Mouse (Mus musculus): ENCODE results near the gene Hist1h3d.
"Not testable (repeated sequence)": the region's sequence is repeated elsewhere in the genome, so short reads cannot be mapped to it uniquely, and the experiment has no call there.

Hist1h3d gene

GRCm38 (mm10) chr13:23585029-23585441 is 9.5 kb downstream of the Hist1h3d start:
- DNase-seq (ENCODE audit: low read depth), result peak; percentile 87

GRCm38 (mm10) chr13:23585442-23586098 is 10.0 kb downstream of the Hist1h3d start:
- DNase-seq (ENCODE audit: low read depth), result peak; percentile 92

- DNase-seq (ENCODE audit: low read depth), result peak; percentile 64
Measured at GRCm38 (mm10) chr13:23586099-23586939, 10.8 kb downstream of the Hist1h3d start.

GRCm38 (mm10) chr13:23586940-23587225 is 11.3 kb downstream of the Hist1h3d start:
- DNase-seq (ENCODE audit: low read depth), result peak; percentile 30

GRCm38 (mm10) chr13:23591206-23591605 is 15.6 kb downstream of the Hist1h3d start:
- no peak for DNase-seq (ENCODE audit: low read depth)

- DNase-seq (ENCODE audit: low read depth), result not testable (repeated sequence)
Measured at GRCm38 (mm10) chr13:23591886-23592285, 16.3 kb downstream of the Hist1h3d start.

GRCm38 (mm10) chr13:23592614-23593013 is 17.1 kb downstream of the Hist1h3d start:
- no peak for DNase-seq (ENCODE audit: low read depth)

- peak; percentile 32 for DNase-seq (ENCODE audit: low read depth)
Measured at GRCm38 (mm10) chr13:23593051-23593770, 17.6 kb downstream of the Hist1h3d start.

- no peak for DNase-seq (ENCODE audit: low read depth)
Measured at GRCm38 (mm10) chr13:23595185-23595584, 19.6 kb downstream of the Hist1h3d start.

- no peak for DNase-seq (ENCODE audit: low read depth)
Measured at GRCm38 (mm10) chr13:23595622-23596372, 20.2 kb downstream of the Hist1h3d start.

- DNase-seq (ENCODE audit: low read depth), result peak; percentile 91
Measured at GRCm38 (mm10) chr13:23597957-23598356, 22.4 kb downstream of the Hist1h3d start.

GRCm38 (mm10) chr13:23603182-23603699 is 27.7 kb downstream of the Hist1h3d start:
- DNase-seq (ENCODE audit: low read depth), result no peak

- DNase-seq (ENCODE audit: low read depth), result no peak
Measured at GRCm38 (mm10) chr13:23604452-23604851, 28.9 kb downstream of the Hist1h3d start.

GRCm38 (mm10) chr13:23605052-23605451 is 29.5 kb downstream of the Hist1h3d start:
- DNase-seq (ENCODE audit: low read depth), result no peak

GRCm38 (mm10) chr13:23609209-23609608 is 33.6 kb downstream of the Hist1h3d start:
- no peak for DNase-seq (ENCODE audit: low read depth)

- no peak for DNase-seq (ENCODE audit: low read depth)
Measured at GRCm38 (mm10) chr13:23609844-23610243, 34.3 kb downstream of the Hist1h3d start.

- DNase-seq (ENCODE audit: low read depth), result no peak
Measured at GRCm38 (mm10) chr13:23610393-23610792, 34.8 kb downstream of the Hist1h3d start.

GRCm38 (mm10) chr13:23611638-23612037 is 36.1 kb downstream of the Hist1h3d start:
- no peak for DNase-seq (ENCODE audit: low read depth)

GRCm38 (mm10) chr13:23620056-23620732 is 44.6 kb downstream of the Hist1h3d start:
- DNase-seq (ENCODE audit: low read depth), result no peak

GRCm38 (mm10) chr13:23620733-23621531 is 45.4 kb downstream of the Hist1h3d start, which contains the start of gene Hist1h2be:
Gene Hist1h2be (minus strand): TSS chr13:23621124.
- DNase-seq (ENCODE audit: low read depth), result peak; percentile 93

Measured in naive thymus-derived CD4-positive, alpha-beta T cell, adult 2 months (primary cell).